Mouse (Mus musculus): ENCODE measurements around the gene Pam.

The Pam gene

GRCm38 (mm10) chr1:98095246-98095990, at the start of gene Pam:
Pam (minus strand) TSS chr1:98095646.
- peak; percentile 56 for DNase-seq (ENCODE audit: low read depth)

- DNase-seq (ENCODE audit: low read depth) = no peak
Observed at GRCm38 (mm10) chr1:98144845-98145244, 49.4 kb upstream of the Pam start.

- DNase-seq (ENCODE audit: low read depth) = no peak
Observed at GRCm38 (mm10) chr1:98131244-98131643, 35.8 kb upstream of the Pam start.

- no peak for DNase-seq (ENCODE audit: low read depth)
Observed at GRCm38 (mm10) chr1:98129561-98130347, 34.3 kb upstream of the Pam start.

GRCm38 (mm10) chr1:98129111-98129510, 33.7 kb upstream of the Pam start:
- DNase-seq (ENCODE audit: low read depth) = no peak

GRCm38 (mm10) chr1:98128338-98129096, 33.1 kb upstream of the Pam start:
- DNase-seq (ENCODE audit: low read depth) = no peak

- no peak for DNase-seq (ENCODE audit: low read depth)
Observed at GRCm38 (mm10) chr1:98126268-98126667, 30.8 kb upstream of the Pam start.

GRCm38 (mm10) chr1:98124727-98125126, 29.3 kb upstream of the Pam start:
- no peak for DNase-seq (ENCODE audit: low read depth)

- no peak for DNase-seq (ENCODE audit: low read depth)
Observed at GRCm38 (mm10) chr1:98119595-98119994, 24.1 kb upstream of the Pam start.

- no peak for DNase-seq (ENCODE audit: low read depth)
Observed at GRCm38 (mm10) chr1:98107599-98107998, 12.2 kb upstream of the Pam start.

GRCm38 (mm10) chr1:98099441-98099840, 4.0 kb upstream of the Pam start:
- no peak for DNase-seq (ENCODE audit: low read depth)

GRCm38 (mm10) chr1:98097957-98098729, 2.7 kb upstream of the Pam start:
- DNase-seq (ENCODE audit: low read depth) = no peak

- DNase-seq (ENCODE audit: low read depth) = no peak
Observed at GRCm38 (mm10) chr1:98096396-98096935, 1.0 kb upstream of the Pam start.

GRCm38 (mm10) chr1:98095991-98096330, 515 bp upstream of the Pam start:
- no peak for DNase-seq (ENCODE audit: low read depth)

GRCm38 (mm10) chr1:98094811-98095245, 618 bp downstream of the Pam start:
- no peak for DNase-seq (ENCODE audit: low read depth)

GRCm38 (mm10) chr1:98089336-98089975, 6.0 kb downstream of the Pam start:
- no peak for DNase-seq (ENCODE audit: low read depth)

GRCm38 (mm10) chr1:98086456-98086855, 9.0 kb downstream of the Pam start:
- no peak for DNase-seq (ENCODE audit: low read depth)

- no peak for DNase-seq (ENCODE audit: low read depth)
Observed at GRCm38 (mm10) chr1:98084596-98085274, 10.7 kb downstream of the Pam start.

- no peak for DNase-seq (ENCODE audit: low read depth)
Observed at GRCm38 (mm10) chr1:98083508-98083907, 11.9 kb downstream of the Pam start.

GRCm38 (mm10) chr1:98082988-98083387, 12.5 kb downstream of the Pam start:
- no peak for DNase-seq (ENCODE audit: low read depth)

- DNase-seq (ENCODE audit: low read depth) = no peak
Observed at GRCm38 (mm10) chr1:98080431-98080830, 15.0 kb downstream of the Pam start.
